Mouse (Mus musculus): ENCODE results near the gene Actn1.
A peak's percentile ranks its signal among the peaks of the same experiment; 100 is the strongest.

The Actn1 gene

DNA sequence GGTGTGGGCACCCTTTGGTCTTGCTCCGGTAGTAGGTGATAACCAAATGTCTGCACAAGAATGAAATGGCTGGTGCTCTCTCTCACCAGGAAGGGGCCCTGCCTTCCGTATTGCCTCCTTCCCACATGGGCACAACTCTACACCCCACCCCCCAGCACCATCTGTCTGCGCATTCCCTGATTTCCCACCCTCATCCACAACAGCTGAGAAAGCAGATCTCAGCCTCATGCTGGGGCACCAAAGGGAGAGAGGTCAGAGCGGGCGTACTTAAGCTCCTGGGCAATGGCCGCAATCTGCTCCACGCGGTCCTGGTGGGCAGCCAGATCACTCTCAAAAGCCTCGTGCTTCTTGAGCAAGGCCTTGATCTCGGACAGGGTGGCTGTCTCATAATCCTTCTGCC is 82.1 kb downstream of the Actn1 start:
- no peak for DNase-seq

DNA sequence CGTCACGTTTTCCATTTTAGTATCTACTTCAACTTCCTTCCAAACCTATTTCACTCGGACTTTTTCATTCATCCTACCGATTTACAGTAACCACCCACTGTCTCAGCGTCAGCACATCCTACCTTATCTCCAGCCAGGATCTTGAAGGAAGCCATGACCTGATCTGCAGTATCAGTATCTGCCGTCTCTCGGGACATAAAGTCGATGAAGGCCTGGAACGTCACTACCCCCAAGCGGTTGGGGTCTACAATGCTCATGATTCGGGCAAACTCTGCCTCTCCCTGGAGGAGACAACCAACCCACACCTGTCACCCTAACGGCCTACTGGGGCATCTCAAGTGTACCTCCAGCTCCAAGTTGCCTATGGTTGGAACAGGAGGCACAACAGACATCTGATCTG is 91.4 kb downstream of the Actn1 start:
- DNase-seq, result no peak

DNA sequence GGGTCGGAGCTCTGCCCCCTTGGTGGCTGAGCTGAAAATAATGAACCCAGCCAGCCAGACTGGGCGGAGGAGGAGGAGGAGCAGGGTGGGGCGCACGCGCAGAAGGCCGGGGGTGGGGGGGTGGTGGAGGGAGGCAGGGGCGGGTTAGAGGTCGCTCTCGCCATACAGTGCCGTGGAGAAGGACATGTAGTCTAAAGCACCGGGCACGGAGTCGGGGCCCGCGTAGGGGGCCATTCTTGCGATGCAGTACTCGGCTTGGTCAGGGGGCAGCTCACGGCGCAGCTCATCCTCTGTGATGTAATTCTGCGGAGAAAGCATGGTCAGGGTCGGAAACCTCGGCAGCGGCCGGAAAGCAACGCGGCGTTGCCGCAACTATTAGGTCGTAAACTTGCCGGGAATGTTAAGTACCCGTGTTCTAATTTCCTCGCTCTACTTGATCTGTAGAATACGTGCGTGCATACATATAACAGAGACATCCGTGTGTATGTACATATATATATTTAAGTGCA is 91.9 kb downstream of the Actn1 start:
- DNase-seq, result peak; percentile 91

DNA sequence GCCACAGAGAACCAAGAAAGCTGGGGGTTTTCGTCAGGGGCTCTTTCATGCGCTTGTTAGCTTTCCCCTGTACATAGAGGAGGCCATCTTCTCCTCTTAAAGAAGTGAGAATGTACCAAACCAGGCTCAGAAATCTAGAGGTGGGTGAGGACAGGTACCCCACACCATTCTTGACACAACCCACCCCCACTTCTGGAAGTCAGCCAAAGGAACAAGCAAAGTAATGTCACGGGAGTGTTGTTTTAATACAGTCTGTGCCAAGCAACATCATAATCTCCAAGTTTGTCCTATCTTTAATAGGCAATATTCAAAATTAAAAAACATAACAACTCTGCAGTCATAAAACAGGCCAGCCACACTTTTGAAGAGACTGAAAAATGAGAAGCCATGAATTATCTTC is 92.8 kb downstream of the Actn1 start:
- DNase-seq, result no peak

DNA sequence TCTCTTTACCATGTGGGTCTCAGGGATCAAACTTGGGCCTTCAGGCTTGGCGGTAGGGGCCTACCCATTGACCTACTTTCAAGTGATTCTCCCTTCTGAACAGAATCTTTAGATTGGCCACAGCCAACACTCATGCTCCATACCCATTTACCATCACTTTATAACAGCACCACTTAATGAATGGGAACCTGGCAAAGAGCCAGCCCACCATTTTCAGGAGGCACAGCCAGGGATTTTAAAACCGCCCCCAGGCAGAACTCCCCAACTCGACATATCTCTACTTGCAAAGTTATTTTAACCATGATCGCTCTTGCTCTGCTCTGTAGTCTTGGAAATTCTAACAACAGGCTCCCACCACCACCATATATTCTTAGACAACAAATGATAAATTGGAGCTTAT is 93.5 kb downstream of the Actn1 start:
- DNase-seq, result no peak

DNA sequence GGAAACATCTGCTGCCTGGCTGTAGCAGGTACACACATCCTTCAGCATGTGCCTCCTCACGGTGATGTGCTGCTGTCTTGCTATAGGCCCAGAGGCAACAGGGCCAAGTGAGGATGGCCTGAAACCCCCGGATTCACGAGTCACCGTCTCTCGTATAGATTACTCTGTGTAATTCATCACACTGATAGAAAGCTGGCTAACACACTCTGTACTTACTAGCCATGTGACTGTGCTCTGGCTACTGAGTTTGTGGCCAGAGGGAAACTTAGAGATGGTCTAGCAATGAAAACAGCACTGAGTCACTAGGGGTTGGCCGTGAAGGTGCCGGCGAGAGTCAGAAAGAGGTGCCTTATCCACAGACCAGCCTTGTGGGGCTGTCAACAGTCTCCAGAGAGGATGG is 95.6 kb downstream of the Actn1 start:
- DNase-seq, result no peak

DNA sequence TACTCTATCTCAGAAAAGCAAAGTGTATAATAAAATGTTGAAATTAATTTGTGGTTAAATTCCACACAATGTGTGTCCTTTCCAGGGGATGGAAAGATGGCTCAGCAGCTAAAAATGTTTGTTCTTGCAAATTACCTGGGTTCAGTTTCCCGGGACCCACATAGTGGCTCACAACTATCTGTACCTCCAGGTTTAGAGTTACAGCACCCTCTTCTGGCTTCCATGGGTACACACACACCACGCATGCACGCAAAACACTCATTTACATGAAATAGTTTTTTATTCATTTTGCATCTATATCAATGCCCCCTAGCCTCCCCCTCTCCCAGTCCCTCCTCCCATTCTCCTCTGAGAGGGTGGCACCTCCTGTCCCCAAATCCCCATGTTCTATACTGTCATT is 97.7 kb downstream of the Actn1 start:
- no peak for DNase-seq

DNA sequence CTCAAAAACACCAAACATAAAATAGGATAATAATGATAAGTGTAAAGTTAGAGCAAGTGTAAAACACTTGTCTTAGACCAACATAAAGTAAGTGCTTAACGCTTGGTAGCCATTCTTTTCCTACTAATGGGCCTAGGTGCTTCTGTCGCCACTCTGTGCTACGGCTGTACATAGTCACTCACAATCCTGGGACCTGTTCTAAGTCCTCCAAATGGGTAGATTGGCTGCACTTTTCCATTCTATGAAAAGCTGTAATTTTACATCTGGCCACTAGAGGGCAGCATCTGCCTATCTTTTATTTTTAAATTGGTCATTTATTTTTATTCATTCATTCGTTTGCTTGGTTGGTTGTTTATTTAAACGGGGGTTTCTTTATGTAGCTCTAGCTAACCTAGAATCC is 102.5 kb downstream of the Actn1 start:
- DNase-seq, result no peak

DNA sequence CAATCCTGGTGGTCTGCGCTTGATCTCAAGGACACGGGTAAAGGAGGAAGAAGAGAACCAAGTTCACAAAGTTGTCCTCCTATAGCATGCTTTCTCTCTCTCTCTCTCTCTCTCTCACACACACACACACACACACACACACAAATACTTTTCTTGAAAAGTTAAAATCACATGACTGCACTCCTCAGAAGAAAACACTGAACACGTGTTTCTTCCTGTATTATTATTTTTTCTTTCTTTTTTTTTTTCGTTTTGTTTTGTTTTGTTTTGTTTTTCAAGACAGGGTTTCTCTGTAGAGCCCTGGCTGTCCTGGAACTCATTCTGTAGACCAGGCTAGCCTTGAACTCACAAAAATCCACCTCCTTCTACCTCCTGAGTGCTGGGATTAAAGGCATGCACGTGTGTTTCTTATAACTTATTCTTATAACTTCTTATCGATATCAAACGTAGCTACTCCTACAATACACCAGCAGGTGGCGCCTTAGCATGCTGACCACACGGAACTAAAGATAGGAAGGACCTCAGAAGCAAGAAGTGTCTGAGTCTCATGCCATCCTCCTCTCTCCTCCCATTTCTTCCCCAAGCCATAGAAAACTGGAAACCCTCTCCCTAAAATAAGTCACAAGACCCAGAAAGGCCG is 106.4 kb downstream of the Actn1 start:
- DNase-seq, result peak; percentile 73

DNA sequence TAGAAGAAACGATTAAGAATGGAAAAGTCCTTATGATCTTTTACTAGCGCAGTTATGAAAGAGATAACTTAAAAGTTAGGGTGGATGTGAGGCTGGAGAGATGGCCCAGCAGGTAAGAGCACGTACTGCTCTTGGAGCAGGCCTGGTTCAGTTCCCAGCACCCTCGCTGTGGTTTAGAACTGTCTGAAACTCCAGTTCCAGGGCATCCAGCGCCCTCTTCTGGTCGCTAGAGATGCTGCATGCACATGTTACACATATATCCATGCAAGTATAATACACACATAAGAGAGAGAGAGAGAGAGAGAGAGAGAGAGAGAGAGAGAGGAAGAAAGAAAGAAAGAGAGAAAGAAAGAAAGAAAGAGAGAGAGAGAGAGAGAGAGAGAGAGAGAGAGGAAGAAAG is 107.1 kb downstream of the Actn1 start:
- no peak for DNase-seq

DNA sequence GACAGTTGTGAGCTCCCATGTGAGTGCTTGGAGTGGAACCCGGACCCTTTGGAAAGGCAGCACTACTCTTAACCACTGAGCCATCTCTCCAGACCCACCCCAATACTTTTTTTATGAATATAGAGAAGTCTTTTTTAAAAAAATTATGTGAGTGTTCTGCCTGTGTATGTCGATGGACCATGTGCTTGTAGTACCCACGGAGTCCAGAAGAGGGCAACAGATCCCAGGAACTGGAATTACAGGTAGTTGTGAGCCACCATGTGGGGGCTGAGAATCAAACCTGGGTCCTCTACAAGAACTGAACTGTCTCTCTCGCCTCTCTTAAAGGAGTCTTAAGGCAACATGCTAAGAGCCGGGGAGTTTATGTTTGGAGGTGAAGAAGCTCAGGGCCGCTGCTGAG is 108.3 kb downstream of the Actn1 start:
- no peak for DNase-seq

DNA sequence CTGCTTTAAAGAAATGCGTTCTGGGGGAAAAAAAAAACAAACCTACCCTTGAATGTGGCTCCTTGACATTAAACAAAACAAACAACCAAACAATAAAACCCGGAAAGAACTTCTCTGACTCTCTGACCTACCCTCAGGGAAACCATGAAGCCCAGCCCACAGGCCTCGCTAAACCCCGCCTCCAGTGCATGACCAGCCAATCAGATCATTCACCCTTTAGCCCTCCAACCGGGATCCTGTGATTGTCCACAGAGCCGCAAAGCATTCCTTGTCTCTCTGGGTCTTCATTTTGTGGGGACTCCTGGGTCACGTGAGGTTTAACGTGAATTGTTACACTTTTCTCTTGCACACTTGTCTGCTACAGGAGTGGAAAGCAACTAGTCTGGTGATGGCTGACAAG is 109.5 kb downstream of the Actn1 start:
- DNase-seq, result peak; percentile 74

DNA sequence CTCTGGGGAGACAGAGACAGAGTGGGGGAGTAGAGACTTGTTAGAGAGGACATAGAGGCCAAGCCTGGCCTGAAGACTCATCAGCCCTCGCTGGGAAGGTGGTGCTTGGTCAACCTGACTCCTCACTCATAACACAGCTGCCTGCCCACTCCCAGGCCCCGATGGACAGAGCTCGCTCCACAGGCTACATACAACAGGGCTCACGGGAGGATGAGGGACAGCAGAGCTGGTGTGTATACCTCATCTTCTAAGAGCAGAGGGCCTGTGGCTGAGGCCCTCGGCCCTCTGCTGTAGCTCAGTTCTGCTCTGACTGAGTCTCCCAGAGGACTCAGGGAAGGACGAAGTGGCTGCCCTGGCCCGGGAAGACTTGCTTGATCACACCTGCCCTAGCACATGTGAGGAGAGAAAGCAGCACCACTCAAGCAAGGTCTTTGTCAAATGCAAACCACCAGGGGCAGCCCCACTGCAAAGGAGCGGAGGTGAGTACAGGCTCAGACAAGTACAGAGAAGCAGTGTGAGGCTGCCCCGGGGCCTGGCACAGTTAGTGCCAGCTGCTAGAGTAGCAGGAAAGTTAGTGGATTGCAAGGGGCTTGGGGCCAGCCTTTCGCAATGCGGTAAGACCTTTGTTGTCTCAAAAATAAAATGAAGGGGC is 112.5 kb downstream of the Actn1 start:
- no peak for DNase-seq

DNA sequence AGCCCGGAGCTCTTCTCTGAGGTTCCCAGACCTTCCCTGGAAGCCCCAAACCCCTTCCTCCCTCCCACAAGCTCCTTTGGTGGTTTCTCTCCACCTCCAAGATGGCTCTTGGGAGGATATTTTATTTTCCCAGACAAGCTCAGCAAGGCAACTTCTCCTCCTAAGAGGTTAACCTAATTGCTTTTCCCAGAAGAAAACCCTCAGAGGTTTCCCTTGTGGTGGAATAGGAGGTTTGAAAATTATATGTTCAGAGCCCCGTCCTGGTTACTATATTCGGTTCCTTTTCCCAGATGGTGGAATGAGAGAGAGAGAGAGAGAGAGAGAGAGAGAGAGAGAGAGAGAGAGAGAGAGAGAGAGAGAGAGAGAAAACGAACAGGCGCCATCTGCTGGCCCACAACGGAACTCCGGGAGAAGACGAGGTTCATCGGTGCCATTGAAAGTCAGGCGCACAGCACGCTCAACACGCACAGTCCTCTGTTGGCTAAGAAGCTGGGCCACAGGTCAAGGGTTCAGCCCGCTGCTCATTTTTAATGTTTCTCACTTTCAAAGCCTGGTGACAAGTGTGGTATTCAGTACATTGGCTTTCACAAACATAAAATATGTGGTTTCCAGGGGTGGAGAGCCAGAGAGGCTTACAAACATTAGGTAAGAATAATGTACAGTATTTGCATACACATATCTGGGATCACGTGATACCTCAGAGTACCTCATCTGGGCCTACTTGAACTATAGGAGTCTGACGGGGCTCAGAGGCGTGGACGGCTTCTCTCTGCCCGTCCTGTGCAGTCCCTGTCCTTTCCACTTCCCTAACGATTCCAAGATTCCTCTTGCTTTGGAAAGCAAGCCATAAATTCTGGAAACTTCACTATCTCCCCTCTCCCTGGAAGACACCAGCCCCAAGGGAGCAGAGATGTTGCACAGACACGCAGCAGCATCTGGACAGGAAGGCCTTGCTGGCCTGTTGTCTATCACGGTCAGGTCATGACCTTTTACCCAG is 113.6 kb downstream of the Actn1 start:
- peak; percentile 83 for DNase-seq

DNA sequence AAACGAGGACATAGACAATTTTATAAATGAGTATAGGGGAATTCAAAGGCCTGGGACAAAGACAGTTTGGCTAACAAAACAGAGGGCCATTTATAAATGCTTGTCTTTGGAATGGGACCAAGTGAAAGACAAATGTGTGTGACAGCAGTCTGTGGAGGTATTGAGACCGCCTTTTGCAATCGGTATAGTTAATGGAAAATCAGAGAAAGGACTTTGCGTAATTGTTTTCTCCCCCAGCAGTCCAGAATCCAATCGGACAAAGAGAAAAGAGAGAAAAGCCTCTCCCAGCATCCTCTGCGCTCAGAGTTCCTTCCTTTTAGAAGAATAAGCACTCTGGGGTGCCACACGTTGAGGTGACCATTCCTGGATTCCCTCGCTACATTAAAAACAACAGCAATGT is 114.8 kb downstream of the Actn1 start:
- no peak for DNase-seq

DNA sequence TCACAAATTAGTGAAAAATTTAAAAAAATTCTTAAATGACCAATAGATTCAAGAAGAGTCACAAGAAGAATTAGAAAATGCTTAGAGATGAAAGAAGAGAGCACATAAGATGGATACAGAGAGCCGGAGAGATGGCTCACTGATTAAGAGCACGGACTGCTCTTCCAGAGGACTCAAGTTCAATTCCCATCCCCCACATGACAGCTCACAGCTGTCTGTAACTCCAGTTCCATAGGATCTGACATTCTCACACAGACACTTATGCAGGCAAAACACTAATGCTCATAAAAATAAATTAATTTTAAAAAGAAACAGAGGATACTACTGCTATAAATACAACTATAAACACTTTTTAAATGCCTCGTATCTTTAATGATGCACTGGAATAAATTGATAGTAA is 115.3 kb downstream of the Actn1 start:
- DNase-seq, result no peak

DNA sequence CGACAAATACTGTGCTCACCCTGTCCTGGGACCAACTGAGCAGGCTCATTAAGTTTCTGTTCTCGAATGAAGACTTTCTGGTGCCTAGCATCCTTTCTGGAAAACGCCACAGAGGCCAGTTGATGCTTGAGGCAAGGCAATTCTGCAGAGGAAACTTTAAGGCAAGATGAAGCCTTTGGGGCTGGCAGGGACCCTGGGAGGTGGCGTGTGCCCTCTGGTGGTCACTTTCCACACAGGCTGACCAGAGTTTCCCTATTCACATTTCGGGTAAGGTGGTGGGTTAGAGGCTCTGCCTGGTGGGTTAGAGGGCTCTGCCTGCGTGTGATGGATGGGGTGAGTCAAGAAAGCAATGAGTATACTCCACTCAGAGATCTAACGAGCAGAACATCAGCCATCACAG is 118.7 kb downstream of the Actn1 start:
- peak; percentile 78 for DNase-seq

DNA sequence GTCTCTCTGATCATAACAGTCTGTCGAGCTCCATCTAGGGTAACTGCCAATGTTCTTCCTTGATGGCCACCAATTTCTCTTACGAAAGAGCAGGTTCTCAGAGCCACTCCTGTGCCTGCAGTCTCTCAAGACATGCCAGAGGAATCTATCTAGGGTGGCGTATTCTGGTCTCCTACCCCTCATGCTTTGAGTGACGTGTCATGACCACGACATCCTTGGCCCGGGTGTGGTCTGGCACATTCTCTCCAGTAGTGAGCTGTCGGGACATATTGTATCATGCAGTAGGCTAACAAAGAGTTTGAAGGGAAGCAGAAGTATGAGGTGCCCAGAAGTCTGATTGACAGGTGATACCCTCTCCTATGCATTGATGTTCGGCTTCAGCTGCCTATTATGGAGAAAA is 119.2 kb downstream of the Actn1 start:
- no peak for DNase-seq

DNA sequence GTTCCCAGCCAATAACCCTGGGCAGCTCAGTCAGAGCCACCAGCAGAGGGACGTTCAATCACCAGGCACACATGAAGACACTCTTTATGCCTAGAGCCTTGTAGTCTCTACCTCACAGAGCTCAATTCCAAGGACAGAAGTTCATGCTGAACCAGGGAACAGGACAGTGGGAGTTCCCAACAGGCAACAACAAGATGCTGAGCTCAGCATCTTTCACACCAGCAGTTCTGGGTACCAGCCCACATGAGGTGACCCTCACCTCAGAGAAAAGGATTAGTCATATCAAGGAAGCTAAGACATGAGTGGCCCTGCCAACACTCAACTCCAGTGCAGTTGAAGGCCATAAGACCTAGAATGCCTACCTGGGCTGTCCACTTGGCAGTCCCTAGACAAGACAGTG is 122.4 kb downstream of the Actn1 start:
- DNase-seq, result no peak

DNA sequence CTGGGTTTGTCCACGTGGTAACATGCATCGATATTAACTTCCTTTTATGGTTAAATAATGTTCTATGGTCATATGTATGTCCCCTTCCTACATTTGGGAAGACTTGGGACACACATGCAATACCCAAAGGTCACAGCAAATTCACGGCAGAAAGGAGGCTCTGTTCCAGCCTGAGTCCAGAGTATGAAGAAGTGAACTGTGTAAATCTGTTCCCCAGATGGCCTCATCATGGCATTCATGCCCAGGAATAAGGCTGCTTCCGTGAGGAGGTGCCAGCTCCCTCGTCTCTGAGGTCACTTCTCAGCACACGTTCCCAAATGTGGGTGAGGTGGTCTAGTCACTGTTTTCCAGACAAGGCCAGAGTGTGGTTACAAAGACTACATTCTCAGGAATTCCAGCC is 122.9 kb downstream of the Actn1 start:
- no peak for DNase-seq

DNA sequence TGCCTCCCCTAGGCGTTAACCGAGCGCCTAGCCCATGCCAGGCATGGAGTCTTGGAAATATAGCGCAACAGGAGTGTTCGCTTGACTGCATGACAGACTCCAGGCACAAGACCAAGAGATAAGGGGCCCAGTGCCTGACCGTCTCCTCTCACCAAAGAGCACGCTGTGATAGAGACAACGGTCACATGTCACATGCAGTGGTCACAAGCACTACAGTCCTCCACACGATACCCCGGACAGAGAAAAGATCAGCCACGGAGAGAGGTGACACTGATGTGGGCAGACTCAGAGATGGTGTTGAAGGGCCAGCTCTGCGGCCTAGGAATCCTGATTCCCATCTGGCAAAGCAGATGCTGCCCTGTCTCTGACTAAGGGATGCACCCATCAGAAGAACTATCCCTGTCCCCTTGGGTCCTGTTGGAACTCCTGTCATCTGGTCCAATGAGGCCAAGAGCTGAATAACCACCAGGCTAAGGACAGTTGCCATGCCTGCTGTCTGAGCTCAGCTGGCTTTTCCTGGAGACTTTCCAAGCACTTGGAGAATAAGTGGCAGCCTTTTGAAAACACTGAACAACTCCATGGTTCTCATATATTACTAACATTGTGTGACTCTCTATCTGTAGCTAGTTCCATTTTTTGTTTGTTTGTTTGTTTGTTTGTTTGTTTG is 123.8 kb downstream of the Actn1 start:
- peak; percentile 67 for DNase-seq

DNA sequence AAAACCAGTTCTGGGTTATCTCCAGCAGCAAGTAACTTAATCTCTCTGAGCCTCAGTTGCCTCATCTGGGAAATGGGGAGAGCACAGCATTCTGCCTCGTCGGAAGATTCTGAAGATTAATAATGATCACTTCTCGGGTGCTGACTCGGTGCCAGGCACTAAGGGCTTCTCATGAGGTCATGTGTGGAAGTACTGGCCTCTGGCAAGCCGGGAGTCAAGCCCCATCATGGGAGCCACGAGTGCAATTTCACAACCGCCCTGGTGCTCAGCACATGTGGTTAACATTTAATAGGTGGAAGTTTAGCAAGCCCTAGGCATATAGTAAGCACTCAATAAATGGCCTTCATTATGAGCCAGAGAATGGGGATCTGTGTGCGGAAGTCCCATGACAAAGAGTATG is 125.0 kb downstream of the Actn1 start:
- peak; percentile 52 for DNase-seq

DNA sequence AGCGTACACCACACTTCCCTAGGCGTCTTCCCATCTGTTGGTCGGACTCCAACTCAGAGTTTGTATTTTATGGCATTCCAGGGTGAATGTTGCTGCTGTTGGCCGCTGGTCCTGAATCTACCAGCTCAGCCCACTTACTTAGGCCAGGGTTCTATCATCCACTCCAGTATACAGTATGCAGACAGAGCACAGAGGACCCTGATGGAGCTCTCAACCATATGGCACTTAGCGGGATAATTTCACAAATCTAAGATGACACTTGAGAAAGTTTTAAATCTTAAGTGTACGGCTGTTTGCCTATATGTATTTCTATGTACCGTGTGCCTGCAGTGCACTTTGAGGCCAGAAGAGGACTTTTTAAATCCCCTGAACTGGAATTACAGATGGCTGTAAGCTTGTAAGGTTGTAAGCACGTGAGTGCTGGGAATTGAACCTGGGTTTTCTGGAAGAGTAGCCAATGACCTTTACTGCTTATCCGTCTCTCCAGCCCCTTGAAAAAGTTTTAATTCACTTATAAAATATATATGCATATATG is 127.1 kb downstream of the Actn1 start:
- DNase-seq, result no peak

Measured in lung, postnatal 10 days (tissue).